Mouse (Mus musculus) C2C12 (cell line): Measurements from ENCODE around the gene Rbm6. TPM values are rescaled to one million over a fixed set of nuclear protein-coding genes. Genes with fewer than 3 reads are reported as not detected.
A peak's percentile ranks its signal among the peaks of the same experiment; 100 is the strongest.

Source experiments
- H3K27me3 ChIP-seq: one replicate; pipeline ENCODE4 v1.6.1; 2011; ENCODE audit not compliant: control insufficient read depth, insufficient read depth, insufficient read length
- H3K36me3 ChIP-seq: one replicate; pipeline ENCODE4 v1.6.1; 2011; ENCODE audit not compliant: control insufficient read depth, insufficient read depth
- H3K4me3 ChIP-seq: one replicate; pipeline ENCODE4 v1.5.1; 2011; ENCODE audit warnings: mild to moderate bottlenecking, control low read depth; ENCODE audit not compliant: poor library complexity, insufficient read depth, severe bottlenecking
- H3K79me2 ChIP-seq: one replicate; pipeline ENCODE4 v1.6.1; 2011; ENCODE audit not compliant: control insufficient read depth, insufficient read depth
- H3K79me3 ChIP-seq: one replicate; pipeline ENCODE4 v1.6.1; 2011; ENCODE audit warnings: low read depth, control low read depth
- H3ac ChIP-seq: one replicate; pipeline ENCODE3; 2011; ENCODE audit warnings: low read depth; ENCODE audit not compliant: control insufficient read depth, insufficient read length
- CEBPB ChIP-seq: IDR thresholded peaks from one replicate; pipeline ENCODE4 v1.6.1; 2011; ENCODE audit warnings: low read depth, mild to moderate bottlenecking, control low read depth, moderate library complexity
- CTCF ChIP-seq: IDR thresholded peaks from one replicate; pipeline ENCODE4 v1.5.1; 2011; ENCODE audit not compliant: control insufficient read depth, insufficient read depth, insufficient read length
- FOSL1 ChIP-seq: IDR thresholded peaks from one replicate; pipeline ENCODE4 v1.8.0; 2011; ENCODE audit warnings: mild to moderate bottlenecking, low read length; ENCODE audit not compliant: poor library complexity, insufficient read depth, severe bottlenecking
- MAX ChIP-seq: IDR thresholded peaks from one replicate; pipeline ENCODE4 v1.6.1; 2011; ENCODE audit warnings: mild to moderate bottlenecking, control low read depth
- MYOD1 ChIP-seq: IDR thresholded peaks from one replicate; pipeline ENCODE4 v1.6.1; 2011; ENCODE audit warnings: low read depth; ENCODE audit not compliant: control insufficient read depth, insufficient read length
- MYOG ChIP-seq: IDR thresholded peaks from one replicate; pipeline ENCODE4 v1.6.1; 2011; ENCODE audit not compliant: control insufficient read depth, insufficient read length; ENCODE audit errors: extremely low read depth
- USF1 ChIP-seq: IDR thresholded peaks from one replicate; pipeline ENCODE4 v1.6.1; 2011; ENCODE audit warnings: low read depth, mild to moderate bottlenecking, control low read depth, moderate library complexity
- polyA plus RNA-seq: library from polyadenylated mRNA; unstranded; fragments of >200 nt; fragmentation: generic; extraction: Trizol; gene quantifications from one replicate; pipeline ENCODE4 v1.2.1, GENCODE M21; 2012; ENCODE audit warnings: missing spikeins

Rbm6 gene
- polyA plus RNA-seq, 1 experiment, result 12.9 TPM

- TF ChIP-seq MYOG (no peak), FOSL1 (no peak), CTCF (no peak), MAX (no peak), CEBPB (no peak), MYOD1 (no peak), USF1 (no peak)
- Histone ChIP-seq H3ac (no peak overlapping the region), H3K27me3 (no peaks in the 10 kb centered on the region), H3K36me3 (no peaks in the 10 kb centered on the region), H3K79me2 (no peaks in the 10 kb centered on the region), H3K79me3 (no peaks in the 10 kb centered on the region), H3K4me3 (no peak overlapping the region)
Measured at GRCm38 (mm10) chr9:107890260-107890659, 17.2 kb upstream of the Rbm6 start.

GRCm38 (mm10) chr9:107888267-107888850, 15.3 kb upstream of the Rbm6 start:
- H3K36me3 ChIP-seq, result no peaks in the 10 kb centered on the region
- peak overlapping the region; percentile 92 for H3ac ChIP-seq
- H3K79me2 ChIP-seq, result no peaks in the 10 kb centered on the region
- no peaks in the 10 kb centered on the region for H3K79me3 ChIP-seq
- peaks cover 11% of the 10 kb centered on the region for H3K27me3 ChIP-seq
- TF ChIP-seq MYOD1 (no peak), USF1 (no peak), MYOG (no peak), FOSL1 (no peak), CTCF (no peak), MAX (no peak), CEBPB (no peak)
- peak overlapping the region; percentile 57 for H3K4me3 ChIP-seq

- Histone ChIP-seq H3K36me3 (no peaks in the 10 kb centered on the region), H3K79me3 (no peaks in the 10 kb centered on the region), H3ac (peak within 1 kb of the TSS; percentile 92), H3K4me3 (peak within 1 kb of the TSS; percentile 57), H3K79me2 (no peaks in the 10 kb centered on the region), H3K27me3 (peaks cover 11% of the 10 kb centered on the region)
- TF ChIP-seq MYOD1 (no peak), CTCF (no peak), FOSL1 (no peak), MYOG (no peak), MAX (no peak), CEBPB (no peak), USF1 (no peak)
Measured at GRCm38 (mm10) chr9:107887804-107888266, 14.8 kb upstream of the Rbm6 start, which contains the start of gene Mon1a. Gene Mon1a (plus strand): TSS chr9:107888151.

GRCm38 (mm10) chr9:107880411-107880810, 7.4 kb upstream of the Rbm6 start:
- H3K79me2 ChIP-seq, result no peaks in the 10 kb centered on the region
- H3K27me3 ChIP-seq, result peaks cover 26% of the 10 kb centered on the region
- no peaks in the 10 kb centered on the region for H3K36me3 ChIP-seq
- H3ac ChIP-seq, result no peak overlapping the region
- H3K79me3 ChIP-seq, result no peaks in the 10 kb centered on the region
- H3K4me3 ChIP-seq, result no peak overlapping the region
- no peak for TF ChIP-seq MYOG

- peak overlapping the region; percentile 91 for H3ac ChIP-seq
- H3K27me3 ChIP-seq, result no peaks in the 10 kb centered on the region
- TF ChIP-seq MAX (peak; percentile 26), MYOG (no peak), MYOD1 (peak; percentile 42)
- H3K79me2 ChIP-seq, result peaks cover 49% of the 10 kb centered on the region
- peak overlapping the region; percentile 82 for H3K4me3 ChIP-seq
- H3K36me3 ChIP-seq, result peaks cover 7% of the 10 kb centered on the region
- peaks cover 45% of the 10 kb centered on the region for H3K79me3 ChIP-seq
Measured at GRCm38 (mm10) chr9:107872350-107873098, 513 bp downstream of the Rbm6 start.

- Histone ChIP-seq H3K79me2 (peaks cover 100% of the 10 kb centered on the region), H3K79me3 (peaks cover 85% of the 10 kb centered on the region), H3ac (no peak overlapping the region), H3K36me3 (peaks cover 12% of the 10 kb centered on the region), H3K4me3 (no peak overlapping the region), H3K27me3 (no peaks in the 10 kb centered on the region)
- TF ChIP-seq MYOD1 (no peak), USF1 (no peak), MAX (no peak), MYOG (no peak), FOSL1 (no peak), CTCF (no peak), CEBPB (no peak)
Measured at GRCm38 (mm10) chr9:107866081-107866480, 7.0 kb downstream of the Rbm6 start.
